Mouse (Mus musculus): Measurements from ENCODE around the gene Nubp1. TPM values are rescaled to one million over a fixed set of nuclear protein-coding genes. Genes with fewer than 3 reads are reported as not detected.

Gene Nubp1
- polyA plus RNA-seq (2014; fragmentation: Nextera tagmentation; extraction: Ambion mirVana) = 71.6 and 74.2 TPM in 2 replicates

DNA sequence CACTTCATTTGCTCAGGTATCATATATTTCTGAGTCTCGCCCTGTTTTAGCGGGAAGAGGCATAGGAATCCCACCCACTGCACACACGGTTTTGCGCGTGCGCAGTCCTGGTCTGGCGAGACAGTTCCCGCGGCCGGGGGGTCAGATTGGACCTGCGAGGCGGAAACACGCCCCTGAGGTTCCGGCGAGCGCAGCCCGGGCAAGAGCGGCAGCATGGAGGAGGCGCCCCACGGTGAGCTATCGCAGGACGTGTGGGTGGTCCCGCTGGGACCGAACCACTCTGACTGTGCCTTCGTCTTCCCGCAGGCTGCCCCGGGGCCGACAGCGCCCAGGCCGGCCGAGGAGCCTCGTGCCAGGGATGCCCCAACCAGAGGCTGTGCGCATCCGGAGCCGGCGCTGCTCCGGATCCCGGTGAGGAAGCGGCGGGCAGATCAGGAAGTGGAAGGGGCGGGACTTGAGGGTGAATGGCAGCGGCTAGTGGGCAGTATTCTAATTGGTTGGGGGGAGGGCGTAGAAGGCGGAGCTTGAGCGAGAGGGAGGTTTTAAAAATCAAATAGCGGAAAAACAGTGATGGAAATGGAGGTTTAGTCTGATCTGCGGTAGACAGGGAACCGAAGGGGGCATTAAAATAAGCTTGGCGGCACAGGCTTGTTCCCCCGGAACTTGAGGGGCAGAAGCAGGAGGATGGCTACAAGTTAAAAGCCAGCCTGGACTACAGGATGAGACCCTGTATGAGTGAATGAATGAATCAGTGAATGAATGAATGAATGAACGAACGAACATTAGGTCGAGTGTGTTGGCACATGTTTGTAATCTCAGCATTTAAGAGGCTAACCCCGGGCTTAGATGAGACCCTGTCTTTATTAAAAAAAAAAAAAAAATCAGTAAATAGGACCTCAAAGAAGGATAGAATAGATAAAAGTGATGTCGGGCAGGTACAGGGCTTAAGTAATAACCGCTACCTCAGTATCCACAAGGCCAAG lies at the start of gene Nubp1:
TSS of gene Nubp1 (plus strand) at position 185 of the 983 bp plus-strand sequence.
- H3K4me3 ChIP-seq (ENCODE audit: low read depth, low read length) = peak within 1 kb of the TSS; percentile 79
- peak; percentile 96 for DNase-seq (ENCODE audit: low spot score)
- H3K27ac ChIP-seq (ENCODE audit: low read depth) = peak within 1 kb of the TSS; percentile 92
- ATAC-seq (replicated peaks; ENCODE audit: low FRiP score, low TSS enrichment, low read depth) = peak; percentile 97
- H3K36me3 ChIP-seq (ENCODE audit: control insufficient read depth, insufficient read depth, low read length) = peaks cover 29% of the 10 kb centered on the region
- peak within 1 kb of the TSS; percentile 80 for H3K4me2 ChIP-seq (ENCODE audit: low read length)
- no peaks in the 10 kb centered on the region for H3K9me3 ChIP-seq (ENCODE audit: control insufficient read depth, low read length)
- H3K4me1 ChIP-seq (replicated peaks; ENCODE audit: control insufficient read depth, insufficient read depth, low read length) = peaks cover 10% of the 10 kb centered on the region
- 3% methylated on average over 56 of the region's 56 CpGs for WGBS
- no peaks in the 10 kb centered on the region for H3K27me3 ChIP-seq (replicated peaks; ENCODE audit: control insufficient read depth, insufficient read depth, low read length)
- H3K9ac ChIP-seq (ENCODE audit: low read length) = peak within 1 kb of the TSS; percentile 68

DNA sequence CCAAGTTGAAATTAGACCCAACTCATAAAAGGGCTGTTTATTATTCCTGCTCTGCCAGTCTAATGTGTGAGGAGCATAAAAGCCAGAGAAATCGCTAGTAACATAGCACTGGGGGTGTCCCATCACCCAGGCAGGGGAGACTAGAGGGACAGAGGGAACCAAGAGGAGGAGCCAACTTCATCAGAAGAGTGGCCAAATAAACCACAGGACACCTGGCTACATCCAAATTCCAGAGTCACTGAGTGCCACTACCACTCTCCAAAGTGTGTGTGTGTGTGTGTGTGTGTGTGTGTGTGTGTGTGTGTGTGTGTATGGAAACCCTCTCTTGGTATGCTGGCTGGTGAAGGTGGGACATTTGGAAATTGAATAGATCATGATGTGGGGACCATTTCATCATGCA lies 48.7 kb upstream of the Nubp1 start:
- ATAC-seq (replicated peaks; ENCODE audit: low FRiP score, low TSS enrichment, low read depth) = no peak
- 67% methylated on average over 1 of the region's 1 CpGs for WGBS

DNA sequence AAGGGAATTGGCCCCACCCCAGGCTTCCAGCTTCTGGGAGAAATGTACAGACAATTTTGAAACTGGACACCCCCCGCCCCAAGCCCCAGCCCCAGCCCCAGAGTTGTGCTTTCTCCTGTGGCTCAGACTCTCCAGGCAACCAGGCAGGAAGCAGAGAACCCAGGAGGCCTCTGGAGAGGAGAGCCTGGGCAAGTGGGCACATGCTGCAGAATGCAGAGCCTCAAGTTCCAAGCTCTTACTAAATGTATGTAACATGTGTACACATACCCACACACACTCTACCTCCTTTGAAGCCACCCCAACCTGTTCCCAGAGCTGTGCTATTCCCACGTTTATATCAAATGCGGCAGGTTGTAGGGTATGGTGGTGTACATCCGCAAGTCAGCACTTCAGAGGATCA lies 46.0 kb upstream of the Nubp1 start:
- 68% methylated on average over 4 of the region's 4 CpGs for WGBS
- H3K9ac ChIP-seq (ENCODE audit: low read length) = no peak overlapping the region
- H3K4me3 ChIP-seq (ENCODE audit: low read depth, low read length) = no peak overlapping the region
- no peaks in the 10 kb centered on the region for H3K9me3 ChIP-seq (ENCODE audit: control insufficient read depth, low read length)
- ATAC-seq (replicated peaks; ENCODE audit: low FRiP score, low TSS enrichment, low read depth) = no peak
- no peaks in the 10 kb centered on the region for H3K36me3 ChIP-seq (ENCODE audit: control insufficient read depth, insufficient read depth, low read length)
- no peaks in the 10 kb centered on the region for H3K27me3 ChIP-seq (replicated peaks; ENCODE audit: control insufficient read depth, insufficient read depth, low read length)
- H3K4me1 ChIP-seq (replicated peaks; ENCODE audit: control insufficient read depth, insufficient read depth, low read length) = peaks cover 21% of the 10 kb centered on the region
- no peak overlapping the region for H3K4me2 ChIP-seq (ENCODE audit: low read length)
- peak overlapping the region; percentile 36; the same call in 1 of the 2 replicates for H3K27ac ChIP-seq (ENCODE audit: low read depth)
- no peak for DNase-seq (ENCODE audit: low spot score)

More for the DNA sequence above, 48.7 kb upstream of the Nubp1 start:
- no peak for DNase-seq (ENCODE audit: low spot score)
- H3K27me3 ChIP-seq (replicated peaks; ENCODE audit: control insufficient read depth, insufficient read depth, low read length) = no peaks in the 10 kb centered on the region
- H3K9me3 ChIP-seq (ENCODE audit: control insufficient read depth, low read length) = no peaks in the 10 kb centered on the region
- H3K4me1 ChIP-seq (replicated peaks; ENCODE audit: control insufficient read depth, insufficient read depth, low read length) = peaks cover 14% of the 10 kb centered on the region
- no peak overlapping the region for H3K27ac ChIP-seq (ENCODE audit: low read depth)
- H3K4me2 ChIP-seq (ENCODE audit: low read length) = no peak overlapping the region
- H3K4me3 ChIP-seq (ENCODE audit: low read depth, low read length) = no peak overlapping the region
- H3K36me3 ChIP-seq (ENCODE audit: control insufficient read depth, insufficient read depth, low read length) = no peaks in the 10 kb centered on the region
- H3K9ac ChIP-seq (ENCODE audit: low read length) = no peak overlapping the region

DNA sequence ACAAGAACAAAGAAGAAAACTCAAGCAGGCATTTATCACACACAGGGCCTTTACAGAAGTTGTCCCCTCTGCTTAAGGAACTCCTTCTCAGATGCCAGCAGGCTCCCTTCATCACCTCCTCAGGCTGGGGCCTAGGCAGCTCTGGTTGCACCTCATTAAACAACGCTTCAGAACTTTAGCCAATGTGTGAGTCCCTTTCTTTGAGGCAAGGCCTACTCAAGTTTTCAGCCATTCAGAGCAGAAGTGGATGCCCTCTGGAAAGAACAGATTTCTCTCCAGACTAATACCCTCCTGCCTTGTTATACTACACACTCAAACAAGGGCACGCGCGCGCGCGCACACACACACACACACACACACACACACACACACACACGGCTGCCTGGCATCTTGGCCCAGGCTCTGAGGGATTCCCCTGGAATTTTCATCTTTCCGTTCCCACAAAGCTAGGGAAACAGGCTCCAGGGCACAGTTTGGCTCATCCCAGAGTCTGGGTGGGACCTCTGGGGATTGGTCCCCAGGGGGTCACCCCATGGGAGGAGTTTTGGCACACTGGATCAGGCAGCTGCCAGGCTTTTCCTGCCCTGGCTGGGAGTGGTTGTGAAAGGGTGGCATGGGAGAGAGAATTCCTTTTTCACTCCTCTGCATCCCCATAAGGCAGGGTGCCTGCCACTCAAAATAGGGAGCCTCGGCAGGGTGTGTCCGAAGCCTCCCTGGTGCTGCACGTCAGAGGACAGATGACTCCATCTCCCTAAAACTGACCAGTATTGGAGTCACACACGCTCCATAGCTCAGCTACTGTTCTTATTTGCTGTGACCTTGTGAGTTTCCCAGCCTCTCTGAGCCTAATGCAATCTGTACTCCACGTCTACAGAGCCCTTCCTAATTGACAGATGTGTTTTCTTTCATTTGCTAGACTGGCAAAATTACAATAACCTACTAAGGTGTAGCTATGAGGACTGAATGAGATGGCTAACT lies 45.2 kb upstream of the Nubp1 start:
- H3K4me3 ChIP-seq (ENCODE audit: low read depth, low read length) = no peak overlapping the region
- peak; percentile 43; the same call in 1 of the 2 replicates for ATAC-seq (replicated peaks; ENCODE audit: low FRiP score, low TSS enrichment, low read depth)
- no peaks in the 10 kb centered on the region for H3K36me3 ChIP-seq (ENCODE audit: control insufficient read depth, insufficient read depth, low read length)
- WGBS = 70% methylated on average over 14 of the region's 14 CpGs
- H3K4me1 ChIP-seq (replicated peaks; ENCODE audit: control insufficient read depth, insufficient read depth, low read length) = peaks cover 21% of the 10 kb centered on the region
- H3K27me3 ChIP-seq (replicated peaks; ENCODE audit: control insufficient read depth, insufficient read depth, low read length) = no peaks in the 10 kb centered on the region
- DNase-seq (ENCODE audit: low spot score) = no peak
- no peak overlapping the region for H3K4me2 ChIP-seq (ENCODE audit: low read length)
- no peak overlapping the region for H3K9ac ChIP-seq (ENCODE audit: low read length)
- H3K9me3 ChIP-seq (ENCODE audit: control insufficient read depth, low read length) = no peaks in the 10 kb centered on the region
- peak overlapping the region; percentile 36 for H3K27ac ChIP-seq (ENCODE audit: low read depth)

DNA sequence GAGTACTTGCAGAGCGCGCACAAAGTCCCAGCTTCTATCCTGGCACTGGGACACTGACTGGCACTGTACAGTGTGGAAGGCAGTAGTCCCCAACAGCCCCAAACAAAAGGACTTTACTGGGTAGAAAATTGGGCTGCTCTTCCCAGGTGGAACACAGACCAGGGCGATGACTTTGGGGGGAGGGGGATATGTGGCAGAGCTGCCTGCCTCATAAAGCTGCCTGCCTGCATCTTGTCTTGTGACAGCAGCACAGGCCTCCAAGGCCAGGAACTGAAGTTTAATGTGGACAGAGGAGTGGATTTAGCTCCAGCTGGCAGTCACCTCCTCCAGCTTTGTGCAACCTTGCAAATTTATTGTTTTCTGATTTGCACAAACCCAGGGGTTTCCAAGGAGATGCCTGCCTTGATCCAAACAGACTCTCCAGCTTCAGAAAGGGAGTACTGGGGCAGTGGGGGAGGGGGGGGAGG lies 42.2 kb upstream of the Nubp1 start:
- H3K4me2 ChIP-seq (ENCODE audit: low read length) = no peak overlapping the region
- H3K27ac ChIP-seq (ENCODE audit: low read depth) = no peak overlapping the region
- H3K36me3 ChIP-seq (ENCODE audit: control insufficient read depth, insufficient read depth, low read length) = no peaks in the 10 kb centered on the region
- H3K9ac ChIP-seq (ENCODE audit: low read length) = no peak overlapping the region
- no peak overlapping the region for H3K4me3 ChIP-seq (ENCODE audit: low read depth, low read length)
- H3K9me3 ChIP-seq (ENCODE audit: control insufficient read depth, low read length) = no peaks in the 10 kb centered on the region
- H3K4me1 ChIP-seq (replicated peaks; ENCODE audit: control insufficient read depth, insufficient read depth, low read length) = peaks cover 21% of the 10 kb centered on the region
- WGBS = 58% methylated on average over 3 of the region's 3 CpGs
- DNase-seq (ENCODE audit: low spot score) = no peak
- ATAC-seq (replicated peaks; ENCODE audit: low FRiP score, low TSS enrichment, low read depth) = 0 out of 2 replicates have a peak, but pooled peaks have one; percentile 20
- no peaks in the 10 kb centered on the region for H3K27me3 ChIP-seq (replicated peaks; ENCODE audit: control insufficient read depth, insufficient read depth, low read length)

DNA sequence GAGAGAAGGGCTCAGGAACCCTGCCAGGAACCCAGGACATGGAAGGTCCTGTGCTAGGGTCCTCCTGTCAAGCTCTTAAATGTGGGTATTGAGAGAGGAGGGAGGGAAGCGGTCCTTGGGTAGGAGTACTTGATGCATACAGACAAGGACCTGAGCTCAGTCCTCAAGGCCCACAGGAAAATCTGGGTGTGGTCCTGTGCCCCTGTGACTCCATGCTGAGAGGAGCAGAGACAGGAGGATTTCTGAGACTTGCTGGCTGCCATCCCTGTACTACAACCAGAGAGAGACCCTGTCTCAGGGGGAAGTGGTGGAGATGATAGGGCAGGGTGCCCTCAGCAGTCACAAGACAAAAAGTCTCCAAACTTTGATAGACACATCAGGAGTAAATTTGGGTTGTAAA lies 41.8 kb upstream of the Nubp1 start:
- no peak for ATAC-seq (replicated peaks; ENCODE audit: low FRiP score, low TSS enrichment, low read depth)
- DNase-seq (ENCODE audit: low spot score) = no peak
- Histone ChIP-seq H3K36me3 (ENCODE audit: control insufficient read depth, insufficient read depth, low read length) (no peaks in the 10 kb centered on the region), H3K27ac (ENCODE audit: low read depth) (no peak overlapping the region), H3K4me1 (replicated peaks; ENCODE audit: control insufficient read depth, insufficient read depth, low read length) (peaks cover 21% of the 10 kb centered on the region), H3K4me2 (ENCODE audit: low read length) (no peak overlapping the region), H3K9me3 (ENCODE audit: control insufficient read depth, low read length) (no peaks in the 10 kb centered on the region), H3K27me3 (replicated peaks; ENCODE audit: control insufficient read depth, insufficient read depth, low read length) (no peaks in the 10 kb centered on the region), H3K9ac (ENCODE audit: low read length) (no peak overlapping the region), H3K4me3 (ENCODE audit: low read depth, low read length) (no peak overlapping the region)
- 64% methylated on average over 1 of the region's 1 CpGs for WGBS

DNA sequence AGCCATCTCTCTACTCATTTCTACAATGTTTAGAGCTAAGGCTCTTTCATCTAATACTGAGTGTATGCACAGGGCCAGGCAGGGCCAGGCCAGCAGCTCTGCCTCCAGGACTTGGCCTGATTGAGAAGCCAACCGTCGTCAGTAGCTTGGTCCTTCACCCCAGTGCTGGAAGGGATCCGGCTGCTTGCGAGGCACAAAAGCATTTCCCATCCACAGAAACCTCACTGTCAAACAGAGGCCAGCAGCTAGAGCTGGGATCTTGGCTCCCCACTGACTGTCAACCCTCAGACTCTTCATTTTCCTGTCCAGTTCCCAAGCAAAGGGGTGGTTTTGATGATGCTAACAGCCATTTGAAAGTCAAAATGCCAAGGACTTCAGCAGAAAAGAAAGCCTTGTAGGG lies 39.4 kb upstream of the Nubp1 start:
- Histone ChIP-seq H3K27ac (ENCODE audit: low read depth) (no peak overlapping the region), H3K4me1 (replicated peaks; ENCODE audit: control insufficient read depth, insufficient read depth, low read length) (peaks cover 10% of the 10 kb centered on the region), H3K36me3 (ENCODE audit: control insufficient read depth, insufficient read depth, low read length) (no peaks in the 10 kb centered on the region), H3K9ac (ENCODE audit: low read length) (no peak overlapping the region), H3K4me3 (ENCODE audit: low read depth, low read length) (no peak overlapping the region), H3K9me3 (ENCODE audit: control insufficient read depth, low read length) (no peaks in the 10 kb centered on the region), H3K27me3 (replicated peaks; ENCODE audit: control insufficient read depth, insufficient read depth, low read length) (no peaks in the 10 kb centered on the region), H3K4me2 (ENCODE audit: low read length) (no peak overlapping the region)
- no peak for ATAC-seq (replicated peaks; ENCODE audit: low FRiP score, low TSS enrichment, low read depth)
- 59% methylated on average over 4 of the region's 4 CpGs for WGBS
- no peak for DNase-seq (ENCODE audit: low spot score)

All from intestine, embryonic 14.5 days (tissue).